Mouse (Mus musculus) bone marrow, adult 2 months (tissue): ENCODE results near the gene Amacr.

Experiments
- CTCF ChIP-seq: fragments of 200-500 bp; IDR thresholded peaks from 2 replicates; pipeline ENCODE4 v1.5.1; 2011; ENCODE audit warnings: low read length, control low read depth; ENCODE audit not compliant: control insufficient read depth, insufficient read depth
- POLR2A ChIP-seq: fragments of 200-500 bp; IDR thresholded peaks from 2 replicates; pipeline ENCODE4 v1.6.1; 2011; ENCODE audit warnings: low read depth, mild to moderate bottlenecking, control low read depth, low read length, borderline replicate concordance; ENCODE audit not compliant: control insufficient read depth

DNA sequence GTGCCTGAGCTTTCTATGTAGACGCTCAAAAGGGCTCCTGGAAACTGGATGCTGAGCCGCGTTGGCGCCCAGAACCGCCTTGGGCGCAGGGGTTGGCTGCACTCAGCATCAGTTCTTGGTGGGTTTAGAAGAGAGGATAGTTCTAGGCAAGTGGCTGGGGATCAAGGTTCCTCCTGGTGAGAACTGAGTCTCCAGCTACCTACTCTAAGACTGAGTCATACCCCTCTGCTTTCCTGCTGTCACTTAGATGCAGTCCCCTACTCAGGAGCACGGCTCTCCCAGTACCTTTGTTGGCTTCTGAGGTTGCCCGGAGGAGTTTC is 55.8 kb downstream of the Amacr start:
- TF ChIP-seq CTCF (no peak), POLR2A (no peak)
